Mouse (Mus musculus): ENCODE data around the gene Gm21256.
"Not testable (repeated sequence)": the region's sequence is repeated elsewhere in the genome, so short reads cannot be mapped to it uniquely, and the experiment has no call there.

The Gm21256 gene
- long read RNA-seq, experiment 1 = 0 reads
- long read RNA-seq, experiment 2 = 0 reads

DNA sequence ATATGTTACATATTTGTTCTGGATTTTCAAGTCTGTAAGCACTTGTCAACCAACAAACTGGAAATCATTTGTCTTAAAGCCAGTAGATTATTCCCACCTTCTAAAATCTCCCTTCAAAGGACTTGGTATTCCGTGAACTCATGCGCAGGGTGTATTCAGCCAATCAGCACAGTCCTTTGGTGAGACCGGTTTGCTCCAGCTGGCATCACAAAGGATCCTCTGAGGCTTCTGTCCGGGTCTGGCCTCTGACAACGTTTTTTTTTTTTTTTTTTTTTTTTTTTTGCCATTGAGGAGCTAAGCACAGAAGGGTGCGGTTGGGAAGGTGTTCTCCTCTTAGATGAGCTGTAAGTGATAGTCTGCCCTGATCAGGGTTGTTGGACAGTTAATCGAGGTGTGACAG is at the start of gene Gm21256:
Gene Gm21256, plus strand, starts transcription at position 301 of the 400 bp plus-strand sequence.
- intact Hi-C loops (cut with DNase I) = not testable (repeated sequence)
